Mouse (Mus musculus): ENCODE measurements around the gene Ndufb5.
"Not testable (repeated sequence)": the region's sequence is repeated elsewhere in the genome, so short reads cannot be mapped to it uniquely, and the experiment has no call there.

Ndufb5 gene

GRCm38 (mm10) chr3:32737172-32737655, 424 bp downstream of the Ndufb5 start, which contains the start of gene Mrpl47:
Gene Mrpl47, minus strand, starts transcription at chr3:32737605.
- DNase-seq = no peak

- DNase-seq = no peak
Observed at GRCm38 (mm10) chr3:32738549-32738948, 1.8 kb downstream of the Ndufb5 start.

DNA sequence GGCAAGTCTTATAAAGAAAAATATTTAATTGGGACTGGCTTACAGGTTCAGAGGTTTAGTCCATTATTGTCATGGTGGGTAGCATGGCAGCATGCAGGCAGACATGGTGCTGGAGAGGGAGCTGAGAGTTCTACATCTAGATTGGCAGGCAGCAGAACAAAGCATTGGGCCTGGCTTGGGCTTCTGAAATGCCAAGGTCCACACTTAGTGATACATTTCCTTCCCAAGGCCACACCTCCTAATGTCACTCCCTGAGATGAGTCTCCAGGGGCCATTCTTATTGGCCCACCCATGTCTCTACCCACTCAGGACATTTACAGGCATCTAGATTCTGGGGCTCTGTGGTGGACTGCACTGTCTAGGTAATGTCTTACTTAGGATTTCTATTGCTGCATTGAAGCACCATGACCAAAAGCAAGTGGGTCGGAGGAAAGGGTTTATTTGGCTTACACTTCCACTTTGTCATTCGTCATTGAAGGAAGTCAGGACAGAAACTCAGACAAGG, 5.5 kb downstream of the Ndufb5 start:
- no peak for DNase-seq

GRCm38 (mm10) chr3:32745001-32745400, 8.2 kb downstream of the Ndufb5 start:
- DNase-seq = no peak

DNA sequence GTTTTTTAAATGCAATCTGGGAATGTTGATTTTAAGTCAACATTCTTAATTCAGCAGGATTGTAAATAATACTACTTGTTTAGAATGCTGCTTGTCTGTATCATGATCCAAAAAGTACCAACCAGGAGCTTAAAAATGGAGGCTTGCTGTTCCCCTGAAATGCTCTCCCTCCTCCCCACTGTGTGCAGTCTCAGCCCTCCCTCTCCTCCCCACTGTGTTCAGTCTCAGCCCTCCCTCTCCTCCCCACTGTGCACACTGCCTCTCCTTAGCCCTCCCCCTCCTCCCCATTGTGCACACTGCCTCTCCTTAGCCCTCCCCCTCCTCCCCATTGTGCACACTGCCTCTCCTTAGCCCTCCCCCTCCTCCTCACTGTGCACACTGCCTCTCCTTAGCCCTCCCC, 8.6 kb downstream of the Ndufb5 start:
- not testable (repeated sequence) for DNase-seq

GRCm38 (mm10) chr3:32748384-32748783, 11.6 kb downstream of the Ndufb5 start:
- no peak for DNase-seq

- no peak for DNase-seq
Observed at GRCm38 (mm10) chr3:32749820-32750579, 13.2 kb downstream of the Ndufb5 start.

GRCm38 (mm10) chr3:32754384-32754915, 17.7 kb downstream of the Ndufb5 start:
- DNase-seq = no peak

- no peak for DNase-seq
Observed at GRCm38 (mm10) chr3:32759212-32759611, 22.4 kb downstream of the Ndufb5 start.

- no peak for DNase-seq
Observed at GRCm38 (mm10) chr3:32762962-32763361, 26.2 kb downstream of the Ndufb5 start.

DNA sequence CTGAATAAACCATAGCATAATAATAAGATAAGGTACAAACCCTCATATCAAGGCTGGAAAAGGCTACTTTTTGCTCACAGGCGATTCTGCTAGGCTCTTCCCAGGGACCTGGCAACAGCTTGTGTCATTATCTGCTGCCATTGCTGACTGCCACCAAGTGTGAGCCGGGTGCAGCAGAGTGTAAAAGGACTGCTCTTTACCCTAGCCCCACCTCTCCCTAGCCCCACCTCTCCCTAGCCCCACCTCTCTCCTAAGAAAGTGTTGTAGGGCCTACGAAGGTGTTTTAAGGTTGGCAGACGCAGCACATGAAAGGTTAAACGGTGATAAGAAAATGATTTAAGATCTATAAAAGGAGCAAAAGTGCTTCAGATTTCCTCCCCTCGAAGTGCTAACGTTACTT, 27.1 kb downstream of the Ndufb5 start:
- no peak for DNase-seq

DNA sequence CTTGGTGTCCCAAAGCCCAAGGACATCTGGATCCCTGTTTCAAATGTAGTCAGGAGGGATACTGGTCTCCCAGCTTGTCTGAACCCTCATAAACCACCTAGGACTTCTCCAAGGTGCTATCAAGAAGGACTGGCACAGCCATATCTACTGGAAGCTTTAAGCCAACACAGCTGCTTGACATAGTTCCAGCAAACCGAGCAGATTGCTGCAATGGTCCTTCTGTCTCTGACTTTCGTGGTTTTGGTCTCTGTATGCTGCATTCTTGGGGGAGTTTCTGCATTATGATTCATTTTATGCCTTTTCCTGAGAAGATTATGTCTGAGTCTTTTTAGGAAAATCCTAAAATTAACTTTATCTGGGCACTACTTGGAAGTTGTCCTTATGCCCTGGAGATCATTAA, 34.0 kb downstream of the Ndufb5 start:
- DNase-seq = no peak
